Mouse (Mus musculus) layer of hippocampus, adult 18-20 months (tissue): ENCODE data around the gene Il1r1. TPM values are rescaled to one million over a fixed set of nuclear protein-coding genes. Genes with fewer than 3 reads are reported as not detected.

ENCODE experiments used
- DNase-seq, 2 experiments: peaks; one replicate each; pipeline ENCODE4 v3.0.0; 2022; ENCODE audit warnings: low spot score in 2 of 2
- long read RNA-seq: library from polyadenylated mRNA; stranded (forward); transcript quantifications from one replicate; pipeline ENCODE4 v2.0.0, GENCODE M21; 2021
- total RNA-seq, 2 experiments: library from RNA; stranded (reverse); gene quantifications; 2 replicates each; pipeline ENCODE4 v1.2.3; 2021

Il1r1 gene
- 1 to 10 TPM; 8.2 to 8.5 TPM for total RNA-seq
- long read RNA-seq, full-length matches to known transcripts, result 2 of 4 reads
- long read RNA-seq, partial matches to known transcripts, result 0 of 4 reads
- long read RNA-seq, other reads (novel, unspliced or antisense), result 2 of 4 reads

GRCm38 (mm10) chr1:40224539-40225284 lies at the start of gene Il1r1:
TSS of gene Il1r1 (plus strand) at chr1:40225080.
- peak in 1 of 2 experiments; percentile 23 for DNase-seq

GRCm38 (mm10) chr1:40175123-40175522 lies 49.8 kb upstream of the Il1r1 start:
- no peak for DNase-seq

- DNase-seq, result no peak
Observed at GRCm38 (mm10) chr1:40175797-40176196, 49.1 kb upstream of the Il1r1 start.

- no peak for DNase-seq
Observed at GRCm38 (mm10) chr1:40179031-40179430, 45.8 kb upstream of the Il1r1 start.

GRCm38 (mm10) chr1:40179493-40179892 lies 45.4 kb upstream of the Il1r1 start:
- DNase-seq, result no peak

GRCm38 (mm10) chr1:40180861-40181260 lies 44.0 kb upstream of the Il1r1 start:
- DNase-seq, result peak in 1 of 2 experiments; percentile 10

- DNase-seq, result no peak
Observed at GRCm38 (mm10) chr1:40181716-40182115, 43.2 kb upstream of the Il1r1 start.

- DNase-seq, result no peak
Observed at GRCm38 (mm10) chr1:40183410-40183809, 41.5 kb upstream of the Il1r1 start.

- no peak for DNase-seq
Observed at GRCm38 (mm10) chr1:40187961-40188360, 36.9 kb upstream of the Il1r1 start.

- DNase-seq, result peak; percentile 11 to 42
Observed at GRCm38 (mm10) chr1:40190025-40190424, 34.9 kb upstream of the Il1r1 start.

- DNase-seq, result no peak
Observed at GRCm38 (mm10) chr1:40190837-40191236, 34.0 kb upstream of the Il1r1 start.

- DNase-seq, result no peak
Observed at GRCm38 (mm10) chr1:40194279-40194678, 30.6 kb upstream of the Il1r1 start.

GRCm38 (mm10) chr1:40213337-40214159 lies 11.3 kb upstream of the Il1r1 start:
- no peak for DNase-seq

GRCm38 (mm10) chr1:40217521-40217920 lies 7.4 kb upstream of the Il1r1 start:
- no peak for DNase-seq

- DNase-seq, result no peak
Observed at GRCm38 (mm10) chr1:40218603-40219002, 6.3 kb upstream of the Il1r1 start.

GRCm38 (mm10) chr1:40220549-40220948 lies 4.3 kb upstream of the Il1r1 start:
- DNase-seq, result no peak

- DNase-seq, result no peak
Observed at GRCm38 (mm10) chr1:40221864-40222263, 3.0 kb upstream of the Il1r1 start.

GRCm38 (mm10) chr1:40222680-40223079 lies 2.2 kb upstream of the Il1r1 start:
- DNase-seq, result no peak

GRCm38 (mm10) chr1:40223591-40223990 lies 1.3 kb upstream of the Il1r1 start:
- DNase-seq, result no peak

- no peak for DNase-seq
Observed at GRCm38 (mm10) chr1:40225580-40225979, 700 bp downstream of the Il1r1 start.

- no peak for DNase-seq
Observed at GRCm38 (mm10) chr1:40229033-40229432, 4.2 kb downstream of the Il1r1 start.

- no peak for DNase-seq
Observed at GRCm38 (mm10) chr1:40229771-40230280, 4.9 kb downstream of the Il1r1 start.
